Mouse (Mus musculus) myocyte (in vitro differentiated cells): ENCODE measurements around the gene Mga.

Experiments
- E2F4 ChIP-seq: IDR thresholded peaks from one replicate; pipeline ENCODE4 v1.6.1; 2011; ENCODE audit warnings: mild to moderate bottlenecking, control low read depth, moderate library complexity; ENCODE audit not compliant: insufficient read depth
- MAX ChIP-seq: IDR thresholded peaks from one replicate; pipeline ENCODE4 v1.6.1; 2011; ENCODE audit warnings: low read depth, mild to moderate bottlenecking, control low read depth
- MYOD1 ChIP-seq, 3 experiments: IDR thresholded peaks; one replicate each; pipeline ENCODE4 v1.6.1; 2011; ENCODE audit warnings: control low read depth in 2 of 3, low read depth in 2 of 3, mild to moderate bottlenecking in 2 of 3, moderate library complexity in 1 of 3; ENCODE audit not compliant: insufficient read length in 2 of 3, control insufficient read depth in 1 of 3
- MYOG ChIP-seq, 3 experiments: IDR thresholded peaks; one replicate each; pipeline ENCODE4 v1.6.1; 2011; ENCODE audit warnings: control low read depth in 2 of 3, low read depth in 2 of 3, mild to moderate bottlenecking in 2 of 3; ENCODE audit not compliant: insufficient read length in 2 of 3, control insufficient read depth in 1 of 3, insufficient read depth in 1 of 3
- POLR2A ChIP-seq: IDR thresholded peaks from one replicate; pipeline ENCODE4 v1.6.1; 2011; ENCODE audit warnings: low read depth, mild to moderate bottlenecking, control low read depth, moderate library complexity; ENCODE audit not compliant: insufficient read length
- TCF12 ChIP-seq: IDR thresholded peaks from one replicate; pipeline ENCODE4 v1.6.1; 2011; ENCODE audit warnings: mild to moderate bottlenecking, control low read depth; ENCODE audit not compliant: poor library complexity, insufficient read depth, severe bottlenecking
- USF1 ChIP-seq: IDR thresholded peaks from one replicate; pipeline ENCODE4 v1.6.1; 2011; ENCODE audit warnings: low read depth, mild to moderate bottlenecking, control low read depth, moderate library complexity

DNA sequence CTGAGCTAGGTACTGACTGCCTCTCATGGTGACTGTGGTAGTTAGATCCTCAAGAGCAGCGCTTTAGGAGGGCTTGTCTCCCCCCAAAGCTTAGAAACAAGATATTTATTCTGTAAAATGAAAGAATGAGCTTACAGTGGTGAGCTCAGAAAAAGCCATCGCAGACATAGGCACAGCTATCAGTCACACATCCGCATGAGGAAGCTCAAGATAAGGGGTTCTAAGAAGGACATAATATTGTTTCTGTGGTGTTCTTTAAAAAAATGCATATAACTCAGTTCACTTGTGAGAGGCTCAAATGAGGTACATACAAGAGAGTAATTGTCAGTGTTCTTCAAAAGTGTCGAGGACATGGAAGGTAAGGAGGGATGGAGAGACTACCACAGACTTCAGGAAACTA is 118.9 kb downstream of the Mga start:
- no peak for TF ChIP-seq POLR2A
- TF ChIP-seq MAX = no peak
- TF ChIP-seq TCF12 = no peak
- no peak for TF ChIP-seq USF1
- TF ChIP-seq MYOG (IDR thresholded peaks at IDR 0.05; ENCODE audit: control insufficient read depth in 1 of 3, insufficient read depth in 1 of 3, insufficient read length in 2 of 3, low read depth in 2 of 3) = no peak
- no peak for TF ChIP-seq E2F4
- TF ChIP-seq MYOD1 (IDR thresholded peaks at IDR 0.05; ENCODE audit: control insufficient read depth in 1 of 3, insufficient read length in 2 of 3, low read depth in 2 of 3) = no peak
